Mouse (Mus musculus) right cerebral cortex, adult 2 months (tissue): ENCODE results near the gene Add2.

ENCODE experiments used
- DNase-seq, 2 experiments: peaks; one replicate each; pipeline ENCODE4 v3.0.0; 2021 to 2022; ENCODE audit warnings: low spot score in 2 of 2

Gene Add2

GRCm38 (mm10) chr6:86079323-86079722 is 50.8 kb downstream of the Add2 start:
- no peak for DNase-seq

- peak; percentile 68 to 74 for DNase-seq
Observed at GRCm38 (mm10) chr6:86085518-86085917, 57.0 kb downstream of the Add2 start.

- DNase-seq: peak; percentile 92
Observed at GRCm38 (mm10) chr6:86086851-86087571, 58.5 kb downstream of the Add2 start.

- DNase-seq: peak; percentile 41 to 56
Observed at GRCm38 (mm10) chr6:86087813-86088212, 59.3 kb downstream of the Add2 start.

GRCm38 (mm10) chr6:86094202-86094838 is 65.8 kb downstream of the Add2 start:
- no peak for DNase-seq

- no peak for DNase-seq
Observed at GRCm38 (mm10) chr6:86095518-86095917, 67.0 kb downstream of the Add2 start.

GRCm38 (mm10) chr6:86096733-86097132 is 68.3 kb downstream of the Add2 start:
- DNase-seq: no peak

GRCm38 (mm10) chr6:86097155-86097554 is 68.7 kb downstream of the Add2 start:
- no peak for DNase-seq

GRCm38 (mm10) chr6:86099003-86099402 is 70.5 kb downstream of the Add2 start:
- DNase-seq: no peak

- DNase-seq: peak in 1 of 2 experiments; percentile 34
Observed at GRCm38 (mm10) chr6:86101451-86101850, 73.0 kb downstream of the Add2 start.

GRCm38 (mm10) chr6:86102874-86103273 is 74.4 kb downstream of the Add2 start:
- DNase-seq: peak; percentile 80 to 81

- DNase-seq: no peak
Observed at GRCm38 (mm10) chr6:86103614-86104013, 75.1 kb downstream of the Add2 start.

GRCm38 (mm10) chr6:86104719-86105118 is 76.2 kb downstream of the Add2 start:
- DNase-seq: no peak

- DNase-seq: no peak
Observed at GRCm38 (mm10) chr6:86106045-86106444, 77.6 kb downstream of the Add2 start.

GRCm38 (mm10) chr6:86107101-86107500 is 78.6 kb downstream of the Add2 start:
- no peak for DNase-seq

- peak; percentile 49 to 65 for DNase-seq
Observed at GRCm38 (mm10) chr6:86115843-86116242, 87.4 kb downstream of the Add2 start.

GRCm38 (mm10) chr6:86123057-86123456 is 94.6 kb downstream of the Add2 start:
- DNase-seq: no peak

- DNase-seq: no peak
Observed at GRCm38 (mm10) chr6:86125761-86126160, 97.3 kb downstream of the Add2 start.

- DNase-seq: peak; percentile 65 to 69
Observed at GRCm38 (mm10) chr6:86126953-86127581, 98.6 kb downstream of the Add2 start.

GRCm38 (mm10) chr6:86128504-86128903 is 100.0 kb downstream of the Add2 start:
- DNase-seq: peak in 1 of 2 experiments; percentile 56

- no peak for DNase-seq
Observed at GRCm38 (mm10) chr6:86129872-86130498, 101.5 kb downstream of the Add2 start.

GRCm38 (mm10) chr6:86133882-86134281 is 105.4 kb downstream of the Add2 start:
- no peak for DNase-seq
